Mouse (Mus musculus) heart, adult 2 months (tissue): ENCODE results near the gene Arhgap24.

Experiments used
- CTCF ChIP-seq: fragments of 200-600 bp; IDR thresholded peaks from 2 replicates; pipeline ENCODE4 v1.8.1; 2022; ENCODE audit warnings: antibody characterized with exemption, mild to moderate bottlenecking, moderate library complexity
- EP300 ChIP-seq: fragments of 200-500 bp; IDR thresholded peaks from 2 replicates; pipeline ENCODE4 v1.6.1; 2011; ENCODE audit warnings: low read depth, low read length, control low read depth; ENCODE audit not compliant: insufficient read depth
- POLR2A ChIP-seq: fragments of 200-500 bp; IDR thresholded peaks from 2 replicates; pipeline ENCODE4 v1.6.1; 2011; ENCODE audit warnings: mild to moderate bottlenecking, low read depth, low read length, control low read depth; ENCODE audit not compliant: insufficient read depth

GRCm38 (mm10) chr5:102946625-102947024 is 465.4 kb downstream of the Arhgap24 start:
- TF ChIP-seq POLR2A (no peak), CTCF (no peak), EP300 (no peak)
